Mouse (Mus musculus) layer of hippocampus, adult 18-20 months (tissue): ENCODE measurements around the gene Tob1. TPM values are rescaled to one million over a fixed set of nuclear protein-coding genes. Genes with fewer than 3 reads are reported as not detected.
A peak's percentile ranks its signal among the peaks of the same experiment; 100 is the strongest.

ENCODE experiments used
- DNase-seq, 2 experiments: peaks; one replicate each; pipeline ENCODE4 v3.0.0; 2022; ENCODE audit warnings: low spot score in 2 of 2
- long read RNA-seq: library from polyadenylated mRNA; stranded (forward); transcript quantifications from one replicate; pipeline ENCODE4 v2.0.0, GENCODE M21; 2021
- total RNA-seq, 2 experiments: library from RNA; stranded (reverse); gene quantifications; 2 replicates each; pipeline ENCODE4 v1.2.3; 2021

Tob1 gene
- 10 to 100 TPM; 46.3 to 48.6 TPM for total RNA-seq
- long read RNA-seq, transcript Tob1-201 (2 exons, 2,288 nt), result major isoform, 89 of 94 reads
- long read RNA-seq, partial matches to known transcripts, result 0 of 94 reads
- long read RNA-seq, other reads (novel, unspliced or antisense), result 5 of 94 reads

GRCm38 (mm10) chr11:94211124-94211603 lies at the start of gene Tob1:
TSS of gene Tob1 (plus strand) at chr11:94211454.
- DNase-seq, result peak; percentile 98

GRCm38 (mm10) chr11:94161867-94162581 lies 49.2 kb upstream of the Tob1 start:
- no peak for DNase-seq

- no peak for DNase-seq
These were observed 48.1 kb upstream of the Tob1 start for GRCm38 (mm10) chr11:94163005-94163767.

GRCm38 (mm10) chr11:94165745-94166144 lies 45.5 kb upstream of the Tob1 start:
- DNase-seq, result no peak

GRCm38 (mm10) chr11:94168238-94168637 lies 43.0 kb upstream of the Tob1 start:
- no peak for DNase-seq

GRCm38 (mm10) chr11:94169596-94169995 lies 41.7 kb upstream of the Tob1 start:
- DNase-seq, result no peak

GRCm38 (mm10) chr11:94171691-94172090 lies 39.6 kb upstream of the Tob1 start:
- no peak for DNase-seq

- DNase-seq, result no peak
These were observed 39.1 kb upstream of the Tob1 start for GRCm38 (mm10) chr11:94172186-94172585.

- no peak for DNase-seq
These were observed 37.5 kb upstream of the Tob1 start for GRCm38 (mm10) chr11:94173726-94174146.

GRCm38 (mm10) chr11:94175288-94175687 lies 36.0 kb upstream of the Tob1 start:
- no peak for DNase-seq

- no peak for DNase-seq
These were observed 35.6 kb upstream of the Tob1 start for GRCm38 (mm10) chr11:94175694-94176093.

GRCm38 (mm10) chr11:94177841-94178585 lies 33.2 kb upstream of the Tob1 start:
- DNase-seq, result no peak

- DNase-seq, result no peak
These were observed 31.5 kb upstream of the Tob1 start for GRCm38 (mm10) chr11:94179768-94180167.

GRCm38 (mm10) chr11:94180194-94180593 lies 31.1 kb upstream of the Tob1 start:
- no peak for DNase-seq

GRCm38 (mm10) chr11:94181694-94182093 lies 29.6 kb upstream of the Tob1 start:
- DNase-seq, result no peak

GRCm38 (mm10) chr11:94182711-94183110 lies 28.5 kb upstream of the Tob1 start:
- DNase-seq, result no peak

- DNase-seq, result no peak
These were observed 28.1 kb upstream of the Tob1 start for GRCm38 (mm10) chr11:94183120-94183519.

GRCm38 (mm10) chr11:94183671-94184070 lies 27.6 kb upstream of the Tob1 start:
- no peak for DNase-seq

- no peak for DNase-seq
These were observed 21.7 kb upstream of the Tob1 start for GRCm38 (mm10) chr11:94189579-94189978.

GRCm38 (mm10) chr11:94190665-94191064 lies 20.6 kb upstream of the Tob1 start:
- no peak for DNase-seq

- no peak for DNase-seq
These were observed 18.1 kb upstream of the Tob1 start for GRCm38 (mm10) chr11:94193109-94193508.
